Mouse (Mus musculus): ENCODE data around the gene Dnah7a. TPM values are rescaled to one million over a fixed set of nuclear protein-coding genes. Genes with fewer than 3 reads are reported as not detected.
"Not testable (repeated sequence)": the region's sequence is repeated elsewhere in the genome, so short reads cannot be mapped to it uniquely, and the experiment has no call there.

Gene Dnah7a
- polyA plus RNA-seq, 1 experiment from 2014 or later, result 0.77 TPM

DNA sequence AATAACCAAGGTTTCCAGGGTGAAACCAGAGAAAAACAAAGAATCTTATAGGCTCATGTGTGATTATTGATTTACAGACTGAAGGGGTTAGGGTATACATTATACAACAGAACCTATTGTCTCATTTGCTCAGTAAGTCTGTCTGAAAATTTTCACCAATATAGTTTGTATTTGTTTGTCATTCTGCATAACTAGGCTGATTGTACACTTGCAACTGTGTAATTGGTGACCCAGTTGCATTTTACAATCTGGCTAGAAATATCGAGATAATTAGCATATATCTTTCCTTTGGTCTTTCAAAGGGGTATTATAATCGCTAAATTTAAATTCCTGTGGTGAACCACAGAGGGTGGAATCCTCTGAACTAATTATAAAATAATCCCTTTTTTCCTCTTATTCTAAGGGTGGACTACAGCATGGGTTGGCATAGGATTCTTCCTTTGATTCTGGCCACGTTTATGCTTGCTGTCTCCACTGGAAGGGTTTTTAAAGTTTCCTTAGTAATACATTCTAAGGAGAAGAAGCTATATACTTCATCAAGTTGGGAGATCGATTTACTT lies 34.3 kb upstream of the Dnah7a start:
- 92% methylated on average over 4 of the region's 4 CpGs for WGBS
- no peak for DNase-seq (ENCODE audit: low spot score)
- Histone ChIP-seq H3K36me3 (ENCODE audit: control insufficient read depth, insufficient read depth, low read length) (no peaks in the 10 kb centered on the region), H3K9me3 (ENCODE audit: control insufficient read depth, low read length) (no peaks in the 10 kb centered on the region), H3K4me2 (ENCODE audit: low read length) (no peak overlapping the region), H3K27ac (ENCODE audit: low read depth) (no peak overlapping the region), H3K4me1 (replicated peaks; ENCODE audit: control insufficient read depth, insufficient read depth, low read length) (no peaks in the 10 kb centered on the region), H3K27me3 (replicated peaks; ENCODE audit: control insufficient read depth, insufficient read depth, low read length) (no peaks in the 10 kb centered on the region), H3K4me3 (ENCODE audit: low read depth, low read length) (no peak overlapping the region), H3K9ac (ENCODE audit: low read length) (no peak overlapping the region)
- no peak for ATAC-seq (replicated peaks; ENCODE audit: low FRiP score, low TSS enrichment, low read depth)

DNA sequence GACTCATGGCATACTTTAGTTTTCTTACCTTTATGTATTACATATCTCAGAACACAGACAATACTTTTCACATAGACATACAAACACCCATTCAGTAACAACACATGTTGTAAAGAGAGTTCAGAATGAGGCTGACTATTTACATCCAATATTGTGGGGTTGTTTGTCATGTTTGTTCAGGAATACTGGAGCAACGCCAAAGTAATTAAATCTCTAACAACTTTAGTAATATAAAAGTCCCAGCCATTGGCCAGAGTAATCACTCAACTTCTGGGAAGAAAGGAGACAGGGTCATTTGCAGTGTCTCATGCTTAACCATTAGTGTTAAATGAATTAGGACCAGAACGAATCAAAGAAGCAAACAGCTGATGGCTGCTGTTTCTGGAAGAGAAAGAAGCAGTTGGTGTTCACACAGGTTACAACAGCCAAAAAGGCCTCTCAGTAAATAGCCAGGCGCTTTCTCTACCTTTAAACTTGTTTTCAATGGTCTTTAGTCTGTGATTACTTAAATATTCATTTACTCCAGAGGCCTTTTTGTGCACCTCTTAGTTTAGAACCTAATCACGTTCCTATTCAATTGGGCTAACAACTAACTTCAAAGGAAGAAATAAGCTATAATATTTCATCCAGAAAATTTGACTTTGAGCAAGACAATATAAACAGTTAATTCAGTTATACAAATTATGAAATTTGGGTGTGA lies 33.6 kb upstream of the Dnah7a start:
- H3K27me3 ChIP-seq (replicated peaks; ENCODE audit: control insufficient read depth, insufficient read depth, low read length); H3K27ac ChIP-seq (ENCODE audit: low read depth); H3K4me1 ChIP-seq (replicated peaks; ENCODE audit: control insufficient read depth, insufficient read depth, low read length); ATAC-seq (replicated peaks; ENCODE audit: low FRiP score, low TSS enrichment, low read depth); H3K36me3 ChIP-seq (ENCODE audit: control insufficient read depth, insufficient read depth, low read length); H3K4me3 ChIP-seq (ENCODE audit: low read depth, low read length); DNase-seq (ENCODE audit: low spot score); H3K9ac ChIP-seq (ENCODE audit: low read length); H3K9me3 ChIP-seq (ENCODE audit: control insufficient read depth, low read length); H3K4me2 ChIP-seq (ENCODE audit: low read length): not testable (repeated sequence)
- WGBS, result 62% methylated on average over 3 of the region's 4 CpGs

DNA sequence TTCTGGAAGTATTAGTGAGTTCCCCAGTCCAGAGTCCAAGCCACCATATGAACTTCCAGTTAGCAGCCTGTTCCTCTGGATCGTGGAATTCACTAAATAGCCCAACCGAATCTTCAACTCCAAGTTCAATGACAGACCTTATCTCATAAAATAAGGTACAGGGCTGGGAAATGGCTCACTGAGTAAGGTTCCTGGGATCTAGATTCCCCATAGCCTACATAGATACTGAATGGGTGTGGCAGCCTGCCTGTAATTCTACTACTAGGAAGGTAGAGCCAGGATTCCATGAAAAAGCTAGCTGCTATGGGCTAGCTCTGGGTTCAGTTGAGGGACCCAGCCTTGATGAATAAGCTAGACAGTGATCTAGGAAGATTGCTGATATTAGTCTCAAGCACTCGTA lies 30.0 kb upstream of the Dnah7a start:
- 89% methylated on average over 3 of the region's 3 CpGs for WGBS
- no peak for ATAC-seq (replicated peaks; ENCODE audit: low FRiP score, low TSS enrichment, low read depth)

DNA sequence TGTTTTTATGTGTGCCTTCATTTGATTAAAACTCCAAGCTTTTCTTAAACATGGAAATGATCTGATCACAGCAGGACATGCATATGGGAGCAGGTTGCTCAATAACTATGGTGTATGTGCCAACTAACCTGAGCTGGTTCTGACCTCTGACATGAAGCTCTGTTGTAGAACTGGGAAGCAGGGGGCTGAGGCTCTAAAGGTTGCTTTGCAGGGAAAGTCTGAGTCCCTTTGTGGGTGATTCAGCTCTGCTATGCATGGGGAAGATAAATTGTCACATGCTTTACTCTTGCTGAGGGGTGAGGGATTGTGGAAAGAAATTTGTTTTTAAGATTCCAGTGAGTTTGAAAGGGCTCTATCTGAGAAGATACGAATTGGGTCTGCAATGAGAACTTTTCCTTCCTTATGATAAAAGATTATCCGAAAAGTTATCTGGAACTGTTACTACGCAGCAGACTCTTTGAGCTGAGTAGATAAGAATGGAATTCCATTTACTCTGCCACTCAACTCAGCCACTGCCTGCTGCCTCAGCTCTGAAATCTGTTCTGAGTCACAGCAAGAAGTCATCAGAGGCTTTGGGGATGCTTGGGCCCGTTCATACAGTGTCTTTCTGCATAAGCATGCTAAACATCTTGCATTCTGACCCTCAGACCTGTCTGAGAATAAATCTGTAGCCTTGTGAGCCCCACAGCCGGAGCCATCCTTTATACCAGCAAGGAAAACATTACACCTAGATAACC lies 22.1 kb upstream of the Dnah7a start:
- Histone ChIP-seq H3K4me1 (replicated peaks; ENCODE audit: control insufficient read depth, insufficient read depth, low read length) (no peaks in the 10 kb centered on the region), H3K9me3 (ENCODE audit: control insufficient read depth, low read length) (no peaks in the 10 kb centered on the region), H3K4me2 (ENCODE audit: low read length) (no peak overlapping the region), H3K27me3 (replicated peaks; ENCODE audit: control insufficient read depth, insufficient read depth, low read length) (no peaks in the 10 kb centered on the region), H3K9ac (ENCODE audit: low read length) (no peak overlapping the region), H3K4me3 (ENCODE audit: low read depth, low read length) (no peak overlapping the region), H3K27ac (ENCODE audit: low read depth) (no peak overlapping the region), H3K36me3 (ENCODE audit: control insufficient read depth, insufficient read depth, low read length) (no peaks in the 10 kb centered on the region)
- no peak for DNase-seq (ENCODE audit: low spot score)
- 59% methylated on average over 5 of the region's 5 CpGs for WGBS
- no peak for ATAC-seq (replicated peaks; ENCODE audit: low FRiP score, low TSS enrichment, low read depth)

More for the DNA sequence above, 30.0 kb upstream of the Dnah7a start:
- Histone ChIP-seq H3K36me3 (ENCODE audit: control insufficient read depth, insufficient read depth, low read length) (no peaks in the 10 kb centered on the region), H3K4me3 (ENCODE audit: low read depth, low read length) (no peak overlapping the region), H3K4me2 (ENCODE audit: low read length) (no peak overlapping the region), H3K9me3 (ENCODE audit: control insufficient read depth, low read length) (no peaks in the 10 kb centered on the region), H3K27ac (ENCODE audit: low read depth) (no peak overlapping the region), H3K4me1 (replicated peaks; ENCODE audit: control insufficient read depth, insufficient read depth, low read length) (no peaks in the 10 kb centered on the region), H3K9ac (ENCODE audit: low read length) (no peak overlapping the region), H3K27me3 (replicated peaks; ENCODE audit: control insufficient read depth, insufficient read depth, low read length) (no peaks in the 10 kb centered on the region)
- no peak for DNase-seq (ENCODE audit: low spot score)

DNA sequence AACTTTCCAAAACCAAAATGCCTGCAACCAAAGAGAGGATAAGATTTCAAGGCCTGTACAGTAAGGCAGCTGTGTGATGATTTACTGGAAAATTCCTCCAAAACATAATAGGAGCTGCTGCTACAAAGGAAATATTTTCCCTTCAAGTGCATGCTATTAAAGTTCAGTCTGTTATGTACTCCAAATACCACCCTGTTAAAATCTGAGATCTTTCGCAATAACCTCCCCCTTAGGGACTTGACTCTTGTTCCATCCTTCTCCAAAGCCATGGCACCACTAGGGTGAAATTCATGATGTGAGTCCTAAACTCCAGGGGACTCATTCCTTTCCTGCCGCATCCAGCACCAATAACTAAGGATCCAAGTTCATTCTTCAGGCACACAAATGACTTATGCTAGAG lies 20.3 kb upstream of the Dnah7a start:
- Histone ChIP-seq H3K9ac (ENCODE audit: low read length) (no peak overlapping the region), H3K27me3 (replicated peaks; ENCODE audit: control insufficient read depth, insufficient read depth, low read length) (no peaks in the 10 kb centered on the region), H3K4me1 (replicated peaks; ENCODE audit: control insufficient read depth, insufficient read depth, low read length) (no peaks in the 10 kb centered on the region), H3K4me2 (ENCODE audit: low read length) (no peak overlapping the region), H3K9me3 (ENCODE audit: control insufficient read depth, low read length) (no peaks in the 10 kb centered on the region), H3K36me3 (ENCODE audit: control insufficient read depth, insufficient read depth, low read length) (no peaks in the 10 kb centered on the region), H3K27ac (ENCODE audit: low read depth) (no peak overlapping the region), H3K4me3 (ENCODE audit: low read depth, low read length) (no peak overlapping the region)
- ATAC-seq (replicated peaks; ENCODE audit: low FRiP score, low TSS enrichment, low read depth), result no peak
- 95% methylated on average over 2 of the region's 2 CpGs for WGBS
- DNase-seq (ENCODE audit: low spot score), result no peak

DNA sequence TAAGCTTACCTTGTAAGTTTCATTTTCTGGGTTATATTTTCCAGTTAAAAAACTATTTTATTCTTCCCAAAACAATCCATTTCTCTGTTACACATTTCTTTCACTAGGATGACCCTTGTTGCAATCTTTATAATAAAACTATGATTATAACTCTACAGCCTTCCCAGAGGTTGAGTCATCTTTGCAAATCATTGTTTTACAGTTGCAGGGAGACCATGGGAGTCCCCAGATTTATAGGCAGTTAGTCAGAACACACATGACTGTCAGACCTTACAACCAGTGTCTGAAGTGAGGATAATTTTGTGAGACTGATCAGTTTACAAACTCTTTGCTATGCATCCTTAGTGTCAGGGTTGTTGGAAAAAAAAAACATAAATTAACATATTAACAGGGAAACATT lies 14.8 kb upstream of the Dnah7a start:
- Histone ChIP-seq H3K36me3 (ENCODE audit: control insufficient read depth, insufficient read depth, low read length) (no peaks in the 10 kb centered on the region), H3K27ac (ENCODE audit: low read depth) (no peak overlapping the region), H3K4me3 (ENCODE audit: low read depth, low read length) (no peak overlapping the region), H3K4me2 (ENCODE audit: low read length) (no peak overlapping the region), H3K4me1 (replicated peaks; ENCODE audit: control insufficient read depth, insufficient read depth, low read length) (no peaks in the 10 kb centered on the region), H3K27me3 (replicated peaks; ENCODE audit: control insufficient read depth, insufficient read depth, low read length) (no peaks in the 10 kb centered on the region), H3K9ac (ENCODE audit: low read length) (no peak overlapping the region), H3K9me3 (ENCODE audit: control insufficient read depth, low read length) (no peaks in the 10 kb centered on the region)
- DNase-seq (ENCODE audit: low spot score) (no peak), ATAC-seq (replicated peaks; ENCODE audit: low FRiP score, low TSS enrichment, low read depth) (no peak)

DNA sequence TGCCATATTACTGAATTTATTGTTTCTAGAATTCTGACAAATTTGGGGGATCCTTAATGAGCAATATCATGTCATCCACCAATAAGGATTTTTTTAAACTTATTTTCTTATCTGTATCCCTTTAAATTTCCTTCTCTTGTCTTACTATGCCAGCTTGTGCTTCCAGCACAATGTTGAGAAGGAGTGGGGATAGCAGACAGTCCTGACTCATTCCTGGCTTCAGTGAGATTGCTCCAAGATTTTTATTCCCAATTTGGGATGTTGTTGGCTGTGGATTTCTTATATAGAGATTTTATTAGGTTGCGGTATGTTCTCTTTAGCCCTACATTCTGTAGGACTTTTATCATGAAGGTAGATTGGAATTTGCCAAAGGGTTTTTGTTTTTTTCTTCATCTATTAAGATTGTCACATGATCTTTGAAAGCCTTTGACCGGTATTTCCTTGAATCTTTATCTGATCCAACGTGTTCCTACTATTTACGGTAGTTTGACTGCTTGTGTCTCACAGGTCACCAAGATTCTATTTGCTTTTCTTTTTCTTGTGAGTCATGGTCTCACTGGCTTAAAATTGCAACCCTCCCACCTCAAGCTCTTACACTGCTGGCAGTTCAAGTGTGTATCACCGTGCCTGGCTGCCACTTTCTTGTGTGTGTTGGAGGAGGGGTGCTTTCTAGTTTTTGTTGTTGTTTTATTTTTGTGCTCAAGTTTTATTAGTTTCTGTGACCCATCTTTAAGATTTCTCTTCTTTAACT lies 14.2 kb upstream of the Dnah7a start:
- Histone ChIP-seq H3K9ac (ENCODE audit: low read length) (no peak overlapping the region), H3K9me3 (ENCODE audit: control insufficient read depth, low read length) (no peaks in the 10 kb centered on the region), H3K4me2 (ENCODE audit: low read length) (no peak overlapping the region), H3K27ac (ENCODE audit: low read depth) (no peak overlapping the region), H3K4me3 (ENCODE audit: low read depth, low read length) (no peak overlapping the region), H3K27me3 (replicated peaks; ENCODE audit: control insufficient read depth, insufficient read depth, low read length) (no peaks in the 10 kb centered on the region), H3K4me1 (replicated peaks; ENCODE audit: control insufficient read depth, insufficient read depth, low read length) (no peaks in the 10 kb centered on the region), H3K36me3 (ENCODE audit: control insufficient read depth, insufficient read depth, low read length) (no peaks in the 10 kb centered on the region)
- DNase-seq (ENCODE audit: low spot score), result no peak
- ATAC-seq (replicated peaks; ENCODE audit: low FRiP score, low TSS enrichment, low read depth), result no peak; the same call in 1 of the 2 replicates
- 70% methylated on average over 5 of the region's 5 CpGs for WGBS

DNA sequence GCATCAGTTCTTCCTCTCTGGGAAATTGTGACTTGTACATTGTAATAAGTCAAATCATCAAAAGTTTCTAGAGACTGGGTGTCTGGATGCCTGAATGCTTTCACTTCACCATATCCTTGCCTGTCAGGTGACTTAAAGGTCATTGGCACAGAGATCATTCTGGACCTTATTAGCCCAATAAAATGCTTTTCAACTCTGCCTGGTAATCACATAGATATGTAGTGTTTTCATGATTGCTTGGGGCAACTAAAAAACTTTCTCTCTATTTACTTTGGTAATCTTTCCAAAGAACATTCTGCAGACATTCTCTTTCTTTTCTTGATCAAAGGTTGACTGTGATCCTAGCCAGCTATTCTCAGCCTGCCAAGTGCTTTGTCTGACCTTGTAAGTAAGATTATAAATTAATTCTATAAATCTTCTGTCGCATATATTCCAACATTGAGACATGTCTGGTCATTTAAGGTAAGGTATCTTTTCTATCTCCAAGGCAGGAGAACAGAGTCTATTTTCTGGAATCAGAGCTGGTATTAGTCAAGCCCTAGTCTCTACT lies 9.5 kb upstream of the Dnah7a start:
- no peaks in the 10 kb centered on the region for H3K27me3 ChIP-seq (replicated peaks; ENCODE audit: control insufficient read depth, insufficient read depth, low read length)
- H3K9ac ChIP-seq (ENCODE audit: low read length), result no peak overlapping the region
- 70% methylated on average over 1 of the region's 1 CpGs for WGBS
- H3K4me1 ChIP-seq (replicated peaks; ENCODE audit: control insufficient read depth, insufficient read depth, low read length), result no peaks in the 10 kb centered on the region
- H3K36me3 ChIP-seq (ENCODE audit: control insufficient read depth, insufficient read depth, low read length), result no peaks in the 10 kb centered on the region
- H3K27ac ChIP-seq (ENCODE audit: low read depth), result no peak overlapping the region
- DNase-seq (ENCODE audit: low spot score) (no peak), ATAC-seq (replicated peaks; ENCODE audit: low FRiP score, low TSS enrichment, low read depth) (no peak)
- H3K9me3 ChIP-seq (ENCODE audit: control insufficient read depth, low read length), result no peaks in the 10 kb centered on the region
- H3K4me3 ChIP-seq (ENCODE audit: low read depth, low read length), result no peak overlapping the region
- no peak overlapping the region for H3K4me2 ChIP-seq (ENCODE audit: low read length)
